Mouse (Mus musculus) liver, postnatal 0 days (tissue): ENCODE measurements at regions not wholly inside any gene's neighbourhood (a gene's known extent, or its start where the extent isn't known, plus 50 kb on each side); places are given as distances from the start of the nearest gene placed in this dataset.

ENCODE experiments used
- ATAC-seq: fragments of 200-750 bp; cut with Nextera tagmentation; 2 replicates; pipeline ENCODE4 v1.8.0; 2017; ENCODE audit warnings: mild to moderate bottlenecking, moderate library complexity
- DNase-seq: peaks from one replicate; pipeline ENCODE4 v3.0.0-alpha.2; 2016
- H3K27ac ChIP-seq: fragments of 300-500 bp; sonication (generic); 2 replicates; pipeline ENCODE4 v1.5.1; 2014; ENCODE audit warnings: antibody characterized with exemption, moderate library complexity, mild to moderate bottlenecking, low read depth
- H3K27me3 ChIP-seq: fragments of 300-500 bp; sonication (generic); 2 replicates; pipeline ENCODE4 v1.6.1; 2014; ENCODE audit warnings: low read length, control low read depth, mixed read lengths; ENCODE audit not compliant: insufficient read depth
- H3K36me3 ChIP-seq: fragments of 300-500 bp; sonication (generic); replicated peaks from 2 replicates; pipeline ENCODE4 v1.6.1; 2014; ENCODE audit warnings: mild to moderate bottlenecking, control low read depth, low read length, moderate library complexity, mixed read lengths; ENCODE audit not compliant: insufficient read depth
- H3K4me1 ChIP-seq: fragments of 300-500 bp; sonication (generic); 2 replicates; pipeline ENCODE4 v1.6.1; 2014; ENCODE audit warnings: antibody characterized with exemption, mild to moderate bottlenecking, control low read depth; ENCODE audit not compliant: insufficient read depth
- H3K4me2 ChIP-seq: fragments of 300-500 bp; sonication (generic); 2 replicates; pipeline ENCODE4 v1.6.1; 2014; ENCODE audit warnings: low read depth, mild to moderate bottlenecking, low read length, moderate library complexity, mixed read lengths
- H3K4me3 ChIP-seq: fragments of 300-500 bp; sonication (generic); 2 replicates; pipeline ENCODE4 v1.5.1; 2014; ENCODE audit warnings: low read depth, low read length
- H3K9ac ChIP-seq: fragments of 300-500 bp; sonication (generic); replicated peaks from 2 replicates; pipeline ENCODE4 v1.6.1; 2014; ENCODE audit warnings: mild to moderate bottlenecking, moderate library complexity
- H3K9me3 ChIP-seq: fragments of 300-500 bp; sonication (generic); 2 replicates; pipeline ENCODE4 v1.6.1; 2016; ENCODE audit warnings: mild to moderate bottlenecking, control low read depth, low read length, mixed read lengths
- CTCF ChIP-seq: sonication (generic); IDR thresholded peaks from 2 replicates; pipeline ENCODE4 v1.5.1; 2016; ENCODE audit warnings: antibody characterized with exemption, low read depth
- EP300 ChIP-seq: IDR thresholded peaks from 2 replicates; pipeline ENCODE4 v1.6.1; 2016; ENCODE audit warnings: antibody characterized with exemption, low read depth, mild to moderate bottlenecking
- WGBS: fragments of 180-500 bp; shearing (Covaris S2); extraction: QIAGEN DNeasy Blood & Tissue Kit; methylation state at CpG from one replicate; pipeline ENCODE4 v1.1.7; 2014; ENCODE audit not compliant: insufficient replicate concordance; 5-methylcytosine and 5-hydroxymethylcytosine counted together

- WGBS: 67% methylated on average over 4 of the region's 4 CpGs
- no peak for ATAC-seq
These were observed 449.0 kb upstream of the Fam92a start for GRCm38 (mm10) chr4:12620756-12621270.

GRCm38 (mm10) chr4:12620059-12620755, 448.4 kb upstream of the Fam92a start:
- H3K36me3 ChIP-seq: no peaks in the 10 kb centered on the region
- DNase-seq: no peak
- H3K4me2 ChIP-seq: no peak overlapping the region
- H3K27ac ChIP-seq: no peak overlapping the region
- TF ChIP-seq EP300: no peak
- no peak for TF ChIP-seq CTCF
- no peaks in the 10 kb centered on the region for H3K4me1 ChIP-seq
- no peaks in the 10 kb centered on the region for H3K27me3 ChIP-seq
- H3K9ac ChIP-seq: no peak overlapping the region
- no peaks in the 10 kb centered on the region for H3K9me3 ChIP-seq
- H3K4me3 ChIP-seq: no peak overlapping the region
- no peak for ATAC-seq
- WGBS: 41% methylated on average over 4 of the region's 4 CpGs

More at GRCm38 (mm10) chr4:12620756-12621270, 449.0 kb upstream of the Fam92a start:
- no peak for DNase-seq
- H3K4me2 ChIP-seq: no peak overlapping the region
- H3K36me3 ChIP-seq: no peaks in the 10 kb centered on the region
- no peaks in the 10 kb centered on the region for H3K9me3 ChIP-seq
- TF ChIP-seq EP300 (no peak), CTCF (no peak)
- no peak overlapping the region for H3K9ac ChIP-seq
- no peak overlapping the region for H3K4me3 ChIP-seq
- H3K27me3 ChIP-seq: no peaks in the 10 kb centered on the region
- no peaks in the 10 kb centered on the region for H3K4me1 ChIP-seq
- H3K27ac ChIP-seq: no peak overlapping the region

- WGBS: 70% methylated on average over 5 of the region's 5 CpGs
- DNase-seq: no peak
- H3K36me3 ChIP-seq: no peaks in the 10 kb centered on the region
- H3K27me3 ChIP-seq: no peaks in the 10 kb centered on the region
- H3K9ac ChIP-seq: no peak overlapping the region
- no peak overlapping the region for H3K4me3 ChIP-seq
- no peak overlapping the region for H3K27ac ChIP-seq
- no peaks in the 10 kb centered on the region for H3K9me3 ChIP-seq
- H3K4me2 ChIP-seq: no peak overlapping the region
- ATAC-seq: no peak
- H3K4me1 ChIP-seq: no peaks in the 10 kb centered on the region
- TF ChIP-seq EP300: no peak
- no peak for TF ChIP-seq CTCF
These were observed 444.9 kb upstream of the Fam92a start for GRCm38 (mm10) chr4:12616665-12617064.

GRCm38 (mm10) chr4:12611511-12611910, 439.7 kb upstream of the Fam92a start:
- DNase-seq: no peak
- Histone ChIP-seq H3K4me2 (no peak overlapping the region), H3K27me3 (no peaks in the 10 kb centered on the region), H3K4me1 (no peaks in the 10 kb centered on the region), H3K27ac (no peak overlapping the region), H3K36me3 (no peaks in the 10 kb centered on the region), H3K9ac (no peak overlapping the region), H3K9me3 (no peaks in the 10 kb centered on the region), H3K4me3 (no peak overlapping the region)
- no peak for ATAC-seq
- 69% methylated on average over 5 of the region's 5 CpGs for WGBS
- TF ChIP-seq EP300: no peak
- TF ChIP-seq CTCF: no peak

GRCm38 (mm10) chr4:12601165-12601919, 429.5 kb upstream of the Fam92a start:
- TF ChIP-seq CTCF (no peak), EP300 (no peak)
- H3K4me1 ChIP-seq: no peaks in the 10 kb centered on the region
- WGBS: 80% methylated on average over 15 of the region's 15 CpGs
- ATAC-seq: no peak
- no peaks in the 10 kb centered on the region for H3K9me3 ChIP-seq
- no peaks in the 10 kb centered on the region for H3K27me3 ChIP-seq
- no peak overlapping the region for H3K4me3 ChIP-seq
- no peaks in the 10 kb centered on the region for H3K36me3 ChIP-seq
- DNase-seq: no peak
- H3K4me2 ChIP-seq: no peak overlapping the region
- no peak overlapping the region for H3K27ac ChIP-seq
- H3K9ac ChIP-seq: no peak overlapping the region

GRCm38 (mm10) chr4:12595801-12596515, 424.1 kb upstream of the Fam92a start:
- H3K4me1 ChIP-seq: no peaks in the 10 kb centered on the region
- no peak for DNase-seq
- no peak overlapping the region for H3K27ac ChIP-seq
- H3K27me3 ChIP-seq: no peaks in the 10 kb centered on the region
- no peaks in the 10 kb centered on the region for H3K36me3 ChIP-seq
- H3K9me3 ChIP-seq: no peaks in the 10 kb centered on the region
- H3K4me3 ChIP-seq: no peak overlapping the region
- TF ChIP-seq CTCF: no peak
- TF ChIP-seq EP300: no peak
- no peak overlapping the region for H3K9ac ChIP-seq
- no peak for ATAC-seq
- H3K4me2 ChIP-seq: no peak overlapping the region
- WGBS: 77% methylated on average over 10 of the region's 10 CpGs
